Mouse (Mus musculus): ENCODE results near the gene Fam19a1.
"Not testable (repeated sequence)": the region's sequence is repeated elsewhere in the genome, so short reads cannot be mapped to it uniquely, and the experiment has no call there.

Gene Fam19a1

DNA sequence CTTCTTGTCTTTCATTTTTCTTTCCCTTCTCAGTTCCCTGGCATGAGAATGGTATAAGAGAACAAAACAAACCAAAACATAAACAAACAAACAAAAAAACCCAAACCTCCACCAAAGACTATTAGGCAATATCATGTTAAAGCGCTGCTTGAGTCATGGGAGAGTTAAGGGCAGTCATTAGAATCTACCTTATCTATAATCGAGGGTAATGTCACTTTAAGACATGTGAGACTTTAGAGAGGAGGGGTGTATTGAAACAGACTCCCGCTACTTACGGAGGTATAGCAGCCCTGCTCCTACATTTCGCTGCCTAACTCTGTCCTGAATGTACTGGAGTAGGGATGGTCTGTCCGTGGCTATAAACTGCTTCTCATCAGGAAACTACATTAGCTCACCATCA, at the start of gene Fam19a1:
Gene Fam19a1 (plus strand): TSS at position 301 of the 400 bp plus-strand sequence.
- no peak for DNase-seq (ENCODE audit: low read depth, low spot score)

DNA sequence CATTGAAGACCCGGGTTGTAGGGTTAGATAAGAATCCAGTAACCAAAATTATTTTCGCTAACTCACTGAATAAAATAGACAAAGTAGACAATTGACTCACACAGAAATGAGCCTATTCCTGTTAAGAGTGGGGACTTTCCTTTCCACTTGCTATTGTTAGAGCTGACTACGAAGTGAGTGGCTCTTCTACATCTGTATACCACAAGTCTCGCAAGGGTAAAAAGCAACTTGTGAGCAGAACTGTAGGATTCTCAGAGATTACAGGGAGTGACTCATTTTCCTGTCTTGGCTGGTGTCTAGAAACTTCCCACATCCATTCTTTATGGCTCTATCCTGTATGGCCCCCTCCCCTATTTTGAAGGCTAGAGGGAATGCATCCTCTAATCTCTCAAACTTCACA, 41.9 kb upstream of the Fam19a1 start:
- no peak for DNase-seq (ENCODE audit: low read depth, low spot score)

DNA sequence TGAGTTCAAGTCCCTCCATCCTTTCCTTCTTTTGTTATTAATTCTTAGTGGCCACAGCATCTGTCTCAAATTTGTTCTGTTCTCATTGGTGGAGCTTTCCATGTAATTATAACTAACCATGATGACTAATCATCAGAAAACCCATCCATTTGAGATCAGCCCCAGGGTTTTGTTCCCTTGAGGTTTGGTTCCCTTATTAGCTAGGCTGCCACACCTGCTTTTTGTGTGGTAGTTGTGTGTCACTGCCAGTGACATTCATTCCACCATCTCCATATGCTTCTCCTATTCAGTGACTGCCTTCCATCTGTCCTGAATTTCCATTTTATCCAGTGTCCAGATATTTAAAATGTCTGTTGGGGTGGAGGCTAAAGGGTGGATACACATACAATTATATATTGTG, 41.4 kb upstream of the Fam19a1 start:
- DNase-seq (ENCODE audit: low read depth, low spot score): no peak

DNA sequence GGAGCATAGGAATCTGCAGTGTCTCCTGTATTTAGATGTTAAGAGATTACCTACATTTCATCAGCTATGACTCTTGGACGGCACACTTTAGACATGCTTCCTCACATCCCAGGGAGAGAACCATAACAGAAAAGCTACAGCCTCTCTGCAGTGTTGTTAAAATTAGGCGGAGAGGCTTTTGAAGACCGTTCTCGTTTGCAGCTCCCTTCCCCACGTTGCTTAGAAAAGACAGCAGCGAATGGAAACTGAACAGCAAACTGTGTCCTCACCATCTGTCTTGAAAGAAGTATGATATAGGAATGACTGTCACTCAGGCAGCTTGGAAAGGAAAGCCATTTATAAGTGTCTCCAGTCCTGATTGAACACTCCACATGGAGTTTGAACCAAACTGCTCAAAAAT, 23.0 kb upstream of the Fam19a1 start:
- no peak for DNase-seq (ENCODE audit: low read depth, low spot score)

DNA sequence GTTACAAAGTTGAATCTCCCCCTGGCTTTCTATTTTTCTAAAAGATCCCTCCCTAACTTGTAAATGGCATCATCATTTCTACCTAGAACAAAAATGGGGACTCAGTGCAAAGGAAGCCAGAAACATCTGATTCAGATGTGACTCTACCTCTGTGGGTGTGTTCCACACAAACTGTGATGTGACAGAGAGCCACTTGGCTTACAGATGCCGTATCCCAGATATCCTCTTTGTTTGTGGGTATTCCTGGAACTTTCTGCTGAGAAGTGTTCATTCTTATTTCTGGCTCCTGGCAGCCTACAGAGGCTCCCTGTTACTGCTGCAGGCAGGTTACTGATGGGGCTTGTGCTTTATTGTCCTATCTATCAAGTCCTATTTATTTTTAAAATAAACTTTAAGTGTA, 19.2 kb upstream of the Fam19a1 start:
- no peak for DNase-seq (ENCODE audit: low read depth, low spot score)

DNA sequence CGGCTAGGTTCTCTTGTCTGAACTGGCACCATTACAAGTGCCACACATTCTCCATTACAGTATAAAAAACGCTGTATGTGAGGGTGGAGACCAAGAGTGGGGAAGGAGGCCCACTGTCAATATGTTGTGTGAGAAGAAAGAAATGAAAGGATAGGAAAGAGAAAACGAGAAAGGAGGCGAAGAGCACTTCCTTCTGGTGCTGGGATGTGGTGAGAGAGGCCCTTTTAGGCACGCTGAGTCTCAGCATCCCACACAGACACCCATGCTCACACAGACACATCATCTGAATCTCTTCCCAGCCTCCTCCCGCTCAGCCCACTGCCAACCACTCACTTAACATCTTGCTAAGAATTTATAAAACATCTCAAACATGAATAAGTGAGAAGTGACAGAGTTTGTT, 14.7 kb upstream of the Fam19a1 start:
- no peak for DNase-seq (ENCODE audit: low read depth, low spot score)

DNA sequence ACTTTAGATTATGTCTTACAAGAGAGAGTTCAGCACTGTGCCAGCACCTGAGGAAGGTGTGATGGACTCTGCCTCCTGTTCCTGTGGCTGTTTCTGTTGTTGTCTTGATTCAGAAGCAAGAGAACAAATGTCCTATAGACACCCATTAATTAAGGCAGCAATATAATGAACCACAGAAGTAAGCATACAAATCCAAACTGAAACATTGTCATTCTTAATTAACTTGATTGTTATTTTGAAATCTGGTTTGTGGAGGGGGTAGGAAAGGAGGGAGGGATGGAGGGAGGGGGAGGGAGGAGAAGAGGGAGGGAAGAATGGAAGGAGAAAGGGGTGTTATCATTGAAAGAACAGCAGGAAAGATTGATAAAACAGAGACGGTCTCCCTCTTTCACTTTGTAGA, 1.3 kb upstream of the Fam19a1 start:
- DNase-seq (ENCODE audit: low read depth, low spot score): no peak

DNA sequence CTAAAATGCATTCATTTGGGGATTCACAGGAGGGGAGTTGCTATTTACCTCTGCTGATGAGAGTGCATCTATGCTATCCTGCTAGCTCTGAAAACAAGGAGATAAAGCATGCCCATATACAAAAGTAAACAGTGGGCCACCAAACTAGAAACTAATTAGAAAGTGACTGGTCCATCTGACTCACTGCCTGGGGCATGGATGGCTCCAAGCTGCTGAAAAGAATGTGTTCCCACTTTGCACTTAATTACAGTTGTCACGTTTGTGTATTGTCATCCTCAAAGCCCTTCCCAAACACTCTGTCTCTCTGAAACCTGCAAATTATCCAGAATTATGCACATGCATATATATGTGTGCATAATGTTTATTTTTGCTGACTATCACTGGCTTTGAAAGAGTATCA, 1.2 kb downstream of the Fam19a1 start:
- no peak for DNase-seq (ENCODE audit: low read depth, low spot score)

DNA sequence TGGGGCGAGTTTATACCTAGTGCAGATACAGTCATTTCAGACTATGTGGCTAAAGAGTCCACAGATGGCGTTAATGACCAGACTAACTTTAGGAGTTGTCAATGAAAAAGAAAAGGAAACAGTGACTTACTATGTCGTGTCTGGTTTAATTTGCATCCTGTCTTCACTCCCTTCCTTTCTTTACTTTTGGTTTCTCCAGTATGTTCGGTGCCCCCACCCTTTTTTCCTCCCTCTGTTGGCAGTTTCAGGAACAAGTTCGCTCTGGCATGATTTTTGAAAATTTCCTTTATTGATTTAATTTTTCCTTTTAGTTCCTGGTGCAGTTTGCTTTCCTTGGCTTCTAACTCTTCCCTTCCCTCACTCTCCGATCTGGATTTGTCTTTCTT, 3.2 kb downstream of the Fam19a1 start:
- DNase-seq (ENCODE audit: low read depth, low spot score): no peak

DNA sequence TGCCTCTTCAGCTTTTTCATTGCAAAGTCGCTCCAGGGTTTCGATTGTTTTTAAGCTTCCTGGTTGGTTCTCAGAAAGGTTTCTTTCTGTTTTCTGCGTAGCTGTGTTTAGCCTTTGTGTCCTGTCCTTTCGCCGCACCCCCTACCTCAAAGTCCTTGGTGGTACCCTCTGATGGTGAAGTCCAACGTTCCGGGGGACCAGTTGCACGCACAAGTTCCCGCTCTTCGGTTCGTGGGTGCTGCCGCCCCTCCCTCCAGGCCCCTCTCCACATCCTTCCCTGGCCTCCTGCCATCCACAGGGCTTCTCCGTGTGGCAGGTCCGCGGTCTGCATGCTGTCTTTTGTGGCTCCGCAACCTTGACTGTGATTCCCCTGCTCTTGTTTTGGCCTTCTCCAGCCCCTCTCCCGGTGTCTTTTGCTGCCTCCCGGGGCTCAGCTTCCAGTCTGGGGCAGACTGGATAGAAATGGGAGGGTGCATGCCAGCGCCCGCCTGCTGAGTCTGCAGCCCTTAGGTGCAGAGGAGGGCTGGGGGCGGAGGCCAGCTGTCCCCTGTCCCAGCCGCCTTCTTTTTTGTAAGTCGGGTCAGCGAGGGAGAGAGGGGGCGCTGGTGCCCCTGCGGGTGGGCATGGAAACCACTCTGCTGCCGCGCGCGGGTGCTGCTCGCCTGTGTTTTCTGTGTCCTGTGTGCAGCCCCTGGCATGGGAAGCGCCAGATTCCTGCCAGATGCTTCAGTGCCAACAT, 3.7 kb downstream of the Fam19a1 start:
- no peak for DNase-seq (ENCODE audit: low read depth, low spot score)

DNA sequence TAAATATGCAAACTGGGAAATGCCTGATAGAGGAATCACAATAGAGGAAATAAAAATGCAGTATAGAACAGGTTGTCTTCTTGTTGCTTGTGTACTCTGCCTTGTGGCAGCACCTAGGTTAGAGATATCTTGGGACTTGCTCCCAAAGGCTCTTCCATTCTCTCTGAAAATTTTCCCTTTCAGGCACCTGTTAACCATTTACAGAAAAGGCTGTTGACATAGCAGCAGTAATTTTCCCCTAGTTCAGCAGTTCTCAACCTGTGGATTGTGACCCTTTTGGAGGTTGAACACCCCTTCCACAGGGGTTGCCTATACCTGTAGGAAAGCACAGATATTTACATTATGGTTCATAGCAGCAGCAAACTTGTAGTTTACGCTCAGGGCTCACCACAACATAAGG, 30.4 kb downstream of the Fam19a1 start:
- DNase-seq (ENCODE audit: low read depth, low spot score): no peak

DNA sequence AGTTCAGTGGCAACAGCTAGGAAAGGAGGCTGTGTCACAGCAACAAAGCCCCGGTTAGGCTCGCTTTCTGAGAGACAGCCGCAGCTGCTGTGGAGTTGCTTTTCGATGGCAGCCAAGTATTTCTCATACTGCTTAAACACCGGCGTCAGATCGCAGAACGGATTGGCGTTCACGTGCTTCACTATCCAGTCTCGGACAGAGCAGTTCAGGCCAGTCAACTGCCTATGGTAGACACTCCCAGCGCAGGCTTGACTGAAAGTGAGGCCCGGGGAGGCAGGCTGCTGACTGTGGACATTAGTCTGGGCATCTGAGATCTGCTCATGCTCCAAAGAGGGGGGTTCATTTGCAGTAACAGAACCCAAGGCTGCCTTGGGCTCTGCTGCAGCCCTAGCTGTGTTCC, 52.4 kb downstream of the Fam19a1 start:
- DNase-seq (ENCODE audit: low read depth, low spot score): no peak

DNA sequence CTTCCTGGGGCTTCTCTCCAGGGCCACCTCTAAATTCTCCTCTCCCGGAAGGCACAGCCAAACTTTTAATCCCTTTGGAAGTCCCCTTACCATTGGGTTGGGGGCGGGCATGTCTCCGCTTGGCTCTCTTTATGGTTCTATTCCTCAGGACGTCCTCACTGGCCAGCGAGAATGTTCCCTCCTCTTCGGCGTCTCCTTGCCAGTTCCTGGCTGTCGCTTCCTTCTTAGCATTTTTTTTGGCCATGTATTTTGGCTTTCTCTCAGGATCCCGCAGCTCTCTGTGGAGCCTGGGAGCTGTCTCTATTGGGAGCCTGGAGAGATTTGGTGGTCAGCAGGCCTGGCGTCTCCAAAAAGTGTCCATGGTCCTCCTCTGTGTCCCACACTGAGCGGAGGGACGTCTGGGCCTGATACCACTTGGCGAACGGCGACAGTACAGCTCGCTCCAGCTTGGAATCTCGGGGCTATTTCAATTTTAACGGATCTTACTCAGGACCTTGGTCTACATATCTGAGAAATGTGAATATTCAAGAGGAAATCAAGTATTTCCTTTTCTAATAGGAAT, 52.9 kb downstream of the Fam19a1 start, which contains the start of gene 1700123L14Rik:
Gene 1700123L14Rik (minus strand): TSS at position 426 of the 562 bp plus-strand sequence.
- no peak for DNase-seq (ENCODE audit: low read depth, low spot score)

DNA sequence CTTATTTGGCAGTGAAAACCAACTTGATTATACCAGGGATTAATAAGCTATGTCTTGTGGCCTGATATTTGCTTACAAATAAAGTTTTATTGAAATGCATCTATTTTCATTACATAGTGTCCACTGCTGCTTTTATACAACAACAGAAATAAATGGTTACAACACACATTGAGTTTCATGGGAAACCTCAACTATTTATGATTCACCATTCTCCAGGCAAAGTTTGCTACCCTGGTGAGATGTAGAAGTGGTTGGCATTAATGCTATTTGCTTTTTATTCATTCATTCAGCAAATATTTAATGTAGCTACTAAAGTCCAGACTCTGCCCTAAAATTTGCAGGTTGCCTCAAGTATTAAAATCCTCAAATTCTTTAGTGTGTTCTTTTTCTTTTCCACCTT, 54.1 kb downstream of the Fam19a1 start:
- DNase-seq (ENCODE audit: low read depth, low spot score): no peak

DNA sequence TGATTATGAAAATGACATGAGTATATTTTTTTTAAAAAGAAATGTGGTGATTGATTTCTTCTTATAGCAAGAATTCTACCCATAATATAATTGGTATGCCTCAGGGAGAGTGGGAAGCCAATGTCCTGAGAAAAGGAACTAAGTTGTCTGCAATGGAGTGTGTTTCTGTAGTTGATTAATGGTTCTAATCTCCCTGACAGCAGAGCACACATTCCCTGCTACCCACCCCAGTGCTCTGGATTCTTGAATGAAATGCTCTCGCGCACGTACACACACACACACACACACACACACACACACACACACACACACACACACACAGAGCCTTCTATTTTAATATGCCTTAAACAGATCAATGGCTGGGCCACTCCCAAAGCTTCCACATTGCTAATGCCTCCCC, 60.7 kb downstream of the Fam19a1 start:
- DNase-seq (ENCODE audit: low read depth, low spot score): no peak

DNA sequence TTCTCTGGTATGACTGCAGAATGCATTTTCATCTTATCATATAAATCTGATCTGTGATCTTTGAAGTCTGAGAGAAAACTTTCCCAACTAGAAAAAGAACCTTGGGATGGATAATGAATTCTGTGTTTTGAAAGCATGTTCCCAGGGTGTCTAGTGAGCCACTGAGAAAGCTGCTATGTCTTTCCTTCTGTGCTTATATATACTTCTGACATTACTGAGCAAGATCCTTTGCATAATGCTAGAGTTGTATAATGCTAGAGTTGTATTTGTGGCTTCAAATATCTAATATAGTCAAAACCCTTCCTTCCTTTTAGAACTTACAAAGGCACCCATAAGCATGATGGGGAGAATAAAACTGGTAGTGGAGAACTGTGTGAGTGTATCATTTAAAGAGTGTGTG, 65.6 kb downstream of the Fam19a1 start:
- DNase-seq (ENCODE audit: low read depth, low spot score): no peak

DNA sequence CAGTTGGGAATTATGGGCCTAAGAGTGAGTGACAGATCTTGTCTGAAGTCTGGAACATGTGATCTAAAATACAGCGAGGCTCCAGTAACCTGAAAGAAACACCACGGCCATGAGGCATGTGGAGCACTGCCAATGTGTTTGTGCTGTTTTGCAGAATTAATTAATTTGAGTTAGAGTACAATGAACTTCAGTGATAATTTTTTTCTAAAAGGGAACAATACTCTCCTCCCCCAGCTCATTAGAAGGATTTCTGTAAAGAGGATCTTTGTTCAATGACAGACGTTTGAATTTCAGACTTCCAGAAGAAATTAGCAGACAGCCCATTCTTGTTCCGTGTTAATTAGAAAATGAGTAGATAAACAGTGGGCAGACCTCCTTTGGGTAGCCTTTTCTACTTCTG, 70.4 kb downstream of the Fam19a1 start:
- peak; percentile 9 for DNase-seq (ENCODE audit: low read depth, low spot score)

DNA sequence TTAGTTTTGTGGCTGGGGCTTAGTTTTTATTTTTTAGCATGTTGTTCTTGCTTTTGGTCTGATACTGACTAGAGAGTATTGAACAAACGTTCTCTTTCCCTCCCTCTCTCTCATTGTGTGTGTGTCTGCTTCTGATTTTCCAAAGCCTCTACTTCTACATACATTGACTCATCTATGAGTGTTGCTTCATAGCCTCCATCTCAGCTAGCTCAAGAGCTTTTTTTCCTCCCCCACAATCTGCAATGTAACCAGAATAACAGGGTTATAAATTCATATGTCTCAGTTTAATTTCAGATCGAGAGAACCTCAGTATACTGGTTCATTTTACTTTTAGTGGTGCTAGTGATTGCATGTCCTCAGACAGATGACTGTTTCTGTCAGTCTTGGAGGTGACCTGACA, 73.6 kb downstream of the Fam19a1 start:
- DNase-seq (ENCODE audit: low read depth, low spot score): no peak

DNA sequence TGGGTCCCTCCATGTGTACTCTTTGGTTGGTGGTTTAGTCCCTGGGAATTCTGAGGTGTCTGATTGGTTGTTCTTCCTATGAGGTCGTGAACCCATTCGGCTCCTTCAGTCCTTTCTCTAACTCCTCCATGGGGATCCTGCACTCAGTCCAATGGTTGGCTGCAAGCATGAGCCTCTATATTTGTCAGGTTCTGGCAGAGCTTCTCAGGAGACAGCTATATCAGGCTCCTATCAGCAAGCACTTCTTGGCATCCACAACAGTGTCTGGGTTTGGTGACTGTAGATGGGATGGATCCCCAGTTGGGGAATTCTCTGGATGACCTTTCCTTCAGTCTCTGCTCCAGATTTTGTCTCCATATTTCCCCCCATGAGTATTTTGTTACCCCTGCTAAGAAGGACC, 86.0 kb downstream of the Fam19a1 start:
- not testable (repeated sequence) for DNase-seq (ENCODE audit: low read depth, low spot score)

DNA sequence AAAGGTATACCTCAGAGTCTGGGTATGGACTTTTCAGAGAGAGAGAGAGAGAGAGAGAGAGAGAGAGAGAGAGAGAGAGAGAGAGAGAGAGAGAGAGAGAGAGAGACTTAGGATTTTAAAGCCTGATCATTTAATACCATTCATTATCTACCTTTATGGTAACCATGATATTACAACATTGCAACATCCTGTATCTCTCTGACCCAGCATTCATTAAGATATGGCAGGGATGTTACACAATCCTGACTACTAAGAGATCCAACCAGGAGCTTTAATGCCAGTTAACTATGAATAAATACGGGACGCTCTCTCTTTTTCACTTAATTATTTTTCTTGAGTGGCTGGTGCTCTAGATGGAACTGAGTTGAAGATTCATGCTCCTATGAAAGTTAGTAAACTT, 92.4 kb downstream of the Fam19a1 start:
- DNase-seq (ENCODE audit: low read depth, low spot score): no peak

DNA sequence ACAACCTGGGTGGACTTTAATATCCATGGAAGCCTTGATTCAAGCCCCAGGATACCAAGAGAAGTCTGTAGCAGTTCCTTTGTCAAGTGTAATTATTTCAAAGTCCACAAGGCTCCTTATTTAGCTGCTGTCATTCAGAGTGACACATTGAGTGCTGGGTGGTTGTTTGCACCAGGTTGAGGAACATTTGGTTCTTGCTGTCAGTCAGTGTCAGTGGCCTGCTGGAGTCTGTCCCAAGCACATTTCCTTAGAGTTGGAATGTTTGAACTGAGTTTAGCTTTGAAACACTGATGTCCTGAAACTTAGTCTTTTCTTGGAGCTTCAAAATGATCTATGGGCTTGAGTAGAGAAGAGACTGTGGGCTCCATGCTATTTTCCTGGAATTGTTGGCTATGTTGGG, 121.9 kb downstream of the Fam19a1 start:
- no peak for DNase-seq (ENCODE audit: low read depth, low spot score)

DNA sequence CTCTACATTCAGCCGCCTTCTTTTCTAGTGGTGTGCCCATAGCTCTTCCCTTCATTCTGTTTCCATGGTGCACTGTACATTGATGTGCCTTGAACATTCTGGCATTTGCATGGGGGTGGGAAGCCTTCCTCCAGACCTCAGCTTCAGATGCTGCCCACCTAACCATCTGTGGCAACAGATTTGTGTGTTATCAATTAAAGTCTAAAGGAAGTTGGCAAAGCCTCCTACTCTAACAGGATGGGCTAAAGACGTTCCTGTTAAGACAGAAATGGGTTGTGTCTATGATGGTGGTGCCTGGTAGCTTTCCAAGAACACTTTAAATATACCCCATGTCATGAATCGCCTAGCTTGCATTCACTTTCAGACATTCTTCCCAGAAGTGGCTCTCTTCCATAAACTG, 131.4 kb downstream of the Fam19a1 start:
- DNase-seq (ENCODE audit: low read depth, low spot score): no peak

DNA sequence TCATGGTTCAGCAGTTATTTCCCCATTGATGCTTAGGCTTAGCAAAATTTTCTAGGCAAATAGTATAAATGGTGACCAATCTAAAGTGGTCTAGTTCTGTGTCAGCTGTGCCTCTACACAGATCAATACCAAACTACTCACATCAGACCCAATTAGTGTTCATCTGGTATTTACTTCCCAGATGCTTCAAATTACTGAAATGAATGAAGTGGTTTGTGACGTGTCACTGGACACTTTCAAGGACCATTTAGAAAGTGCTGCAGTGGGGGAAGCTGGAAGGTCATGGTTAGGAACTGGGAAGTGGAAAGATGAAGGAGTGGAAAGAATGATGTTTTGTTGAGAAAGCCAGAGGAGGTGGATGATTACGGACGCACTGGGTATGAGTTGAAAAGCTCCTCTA, 139.0 kb downstream of the Fam19a1 start:
- no peak for DNase-seq (ENCODE audit: low read depth, low spot score)

DNA sequence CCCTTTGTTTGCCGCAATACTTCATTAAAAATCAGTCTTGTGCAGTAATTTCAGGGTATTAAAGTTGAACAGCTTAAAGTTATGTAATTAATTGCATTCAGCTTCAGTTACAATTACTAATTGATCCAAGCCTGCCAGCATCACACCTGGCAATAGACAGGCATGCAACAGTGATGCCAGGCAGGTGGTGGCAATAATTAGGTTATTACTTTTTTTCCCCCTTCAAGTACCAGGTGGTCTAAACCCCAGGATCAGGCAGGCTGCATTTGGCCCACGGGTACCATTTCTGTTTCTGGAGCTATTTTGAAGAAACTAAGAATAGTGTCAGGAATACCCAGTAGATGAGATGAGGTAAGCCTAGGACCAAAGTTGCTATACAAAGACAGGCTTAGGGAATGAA, 141.9 kb downstream of the Fam19a1 start:
- no peak for DNase-seq (ENCODE audit: low read depth, low spot score)

All from retina, adult 2 months (tissue).